Mouse (Mus musculus) A20 (cell line): Measurements from ENCODE around the gene Fam160b1.

Experiments
- DNase-seq: peaks from one replicate; pipeline ENCODE4 v3.0.0-alpha.2; 2011; ENCODE audit warnings: low read depth, low spot score

Gene Fam160b1

GRCm38 (mm10) chr19:57360341-57361130 is at the start of gene Fam160b1:
Gene Fam160b1, plus strand, starts transcription at chr19:57360680.
- DNase-seq, result peak; percentile 95

GRCm38 (mm10) chr19:57313226-57313625 is 47.3 kb upstream of the Fam160b1 start:
- no peak for DNase-seq

DNA sequence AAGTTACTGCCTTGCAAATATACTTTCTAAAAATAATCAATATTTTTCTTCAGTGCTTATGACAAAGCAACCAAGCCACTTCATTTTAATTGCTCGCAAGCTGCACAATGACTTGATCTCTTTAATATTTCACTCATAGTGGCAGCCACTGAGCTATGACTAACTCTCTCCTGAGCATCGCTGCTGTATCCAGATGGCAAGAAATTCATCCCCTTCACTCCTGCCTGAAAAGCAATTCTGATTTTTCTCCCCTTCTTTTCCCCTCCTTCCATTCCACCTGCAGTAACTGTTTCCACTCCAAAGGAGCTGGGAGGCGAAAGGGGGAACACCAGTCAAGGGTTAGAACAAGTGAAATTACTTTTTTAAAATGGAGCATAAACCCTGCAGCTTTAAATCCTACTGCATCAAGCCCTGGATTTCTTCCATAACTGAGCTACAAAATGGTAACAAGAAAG is 46.6 kb upstream of the Fam160b1 start:
- DNase-seq, result peak; percentile 24

- peak; percentile 26 for DNase-seq
Observed at GRCm38 (mm10) chr19:57314346-57315012, 46.0 kb upstream of the Fam160b1 start, which contains the start of gene Ablim1. Gene Ablim1, minus strand, starts transcription at chr19:57314919.

DNA sequence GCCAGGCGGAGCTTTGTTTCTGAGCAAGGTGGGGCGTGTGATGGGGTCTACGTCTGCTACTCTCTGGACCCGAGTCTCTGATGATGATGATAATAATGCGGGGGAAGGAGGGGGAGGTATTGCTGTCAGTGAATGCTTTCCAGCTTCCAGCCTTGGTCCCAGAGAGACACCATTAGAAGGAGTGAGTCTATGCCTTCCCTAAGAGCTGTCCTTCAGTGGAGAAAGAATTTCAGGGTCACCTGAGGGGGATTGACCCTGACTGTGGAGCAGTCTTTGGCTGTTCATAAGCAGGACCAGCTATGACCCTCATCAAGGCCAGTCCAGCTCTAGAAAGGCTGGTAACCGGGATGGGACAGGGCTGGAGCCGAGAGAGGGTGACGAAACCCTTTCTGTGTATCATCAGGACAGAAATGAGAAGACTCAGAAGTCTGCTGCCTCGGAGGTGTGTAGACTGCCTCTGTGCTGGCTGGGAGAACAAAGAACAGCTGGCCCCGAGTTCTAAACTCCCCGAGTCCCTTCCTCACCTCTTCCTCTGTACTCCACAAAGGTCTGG is 45.4 kb upstream of the Fam160b1 start:
- no peak for DNase-seq

DNA sequence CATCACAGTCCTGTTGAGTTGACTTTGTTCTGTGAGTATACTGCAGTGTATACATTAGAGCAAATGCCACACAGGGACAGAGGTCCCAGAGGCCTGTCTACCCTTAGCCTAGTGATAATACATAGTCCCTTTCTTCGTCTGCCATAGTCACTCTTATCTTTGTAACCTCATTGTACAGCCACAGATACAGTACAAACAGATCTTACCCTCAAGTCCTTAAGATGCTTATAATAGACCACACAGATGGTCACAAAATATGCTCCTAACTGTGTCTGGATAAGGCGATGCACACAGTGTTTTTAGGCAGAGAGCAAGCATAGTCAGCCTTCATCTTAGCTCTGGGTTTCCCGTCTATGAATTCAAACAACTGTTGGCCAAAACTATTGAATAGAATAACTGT is 43.9 kb upstream of the Fam160b1 start:
- no peak for DNase-seq

DNA sequence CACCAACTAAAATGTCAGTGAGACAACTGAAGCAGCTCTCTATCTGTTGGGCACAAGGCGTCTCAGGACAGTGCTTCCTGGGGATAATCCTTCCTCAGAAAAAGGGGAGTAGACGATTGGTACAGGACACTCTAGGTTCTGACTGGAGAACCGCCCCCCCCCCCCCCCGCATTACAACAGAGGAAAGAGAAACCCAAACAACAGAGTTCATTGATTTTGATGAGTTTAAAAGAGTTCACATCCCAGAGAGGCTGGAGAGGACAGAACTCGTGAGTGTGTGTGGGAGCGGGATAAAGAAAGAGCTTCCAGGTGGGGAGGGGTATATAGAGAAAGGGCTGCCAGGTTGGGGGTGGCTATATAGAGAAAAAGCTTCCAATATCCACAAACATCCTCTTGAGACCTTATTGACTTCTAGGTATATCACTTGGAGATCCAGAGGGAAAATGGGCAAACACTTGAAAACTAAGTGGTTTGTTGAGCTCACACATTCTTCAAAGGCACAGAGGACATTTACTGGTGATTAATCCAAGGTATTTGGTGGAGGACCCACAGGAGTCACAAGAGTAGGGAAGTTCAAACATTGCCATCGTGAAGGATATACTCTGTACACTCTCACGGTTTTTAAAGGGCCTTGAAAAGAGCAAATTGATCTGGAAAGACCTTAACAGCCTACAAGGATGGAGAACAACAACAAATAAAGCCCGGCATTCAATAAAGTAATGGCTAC is 39.7 kb upstream of the Fam160b1 start:
- no peak for DNase-seq

DNA sequence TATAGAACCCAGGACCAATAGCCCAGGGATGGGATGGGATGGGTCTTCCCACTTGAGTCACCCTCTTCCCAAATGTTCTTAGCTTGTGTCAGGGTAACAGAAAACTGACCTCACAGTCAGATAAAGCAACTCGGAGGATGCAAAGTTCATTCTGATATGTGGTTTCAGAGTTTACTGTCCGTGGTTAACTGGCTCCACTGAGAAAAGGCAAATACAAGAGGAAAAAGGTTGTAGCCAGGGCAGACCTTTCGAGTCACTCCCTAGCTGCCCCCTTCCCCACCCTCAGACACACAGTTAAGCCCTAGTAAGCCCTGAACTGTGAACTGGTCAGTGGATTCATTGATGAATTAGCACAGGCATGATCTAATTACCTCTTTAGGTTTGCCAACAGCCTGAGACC is 38.6 kb upstream of the Fam160b1 start:
- no peak for DNase-seq

GRCm38 (mm10) chr19:57322491-57322890 is 38.0 kb upstream of the Fam160b1 start:
- no peak for DNase-seq

- DNase-seq, result peak; percentile 34
Observed at GRCm38 (mm10) chr19:57323087-57323486, 37.4 kb upstream of the Fam160b1 start.

DNA sequence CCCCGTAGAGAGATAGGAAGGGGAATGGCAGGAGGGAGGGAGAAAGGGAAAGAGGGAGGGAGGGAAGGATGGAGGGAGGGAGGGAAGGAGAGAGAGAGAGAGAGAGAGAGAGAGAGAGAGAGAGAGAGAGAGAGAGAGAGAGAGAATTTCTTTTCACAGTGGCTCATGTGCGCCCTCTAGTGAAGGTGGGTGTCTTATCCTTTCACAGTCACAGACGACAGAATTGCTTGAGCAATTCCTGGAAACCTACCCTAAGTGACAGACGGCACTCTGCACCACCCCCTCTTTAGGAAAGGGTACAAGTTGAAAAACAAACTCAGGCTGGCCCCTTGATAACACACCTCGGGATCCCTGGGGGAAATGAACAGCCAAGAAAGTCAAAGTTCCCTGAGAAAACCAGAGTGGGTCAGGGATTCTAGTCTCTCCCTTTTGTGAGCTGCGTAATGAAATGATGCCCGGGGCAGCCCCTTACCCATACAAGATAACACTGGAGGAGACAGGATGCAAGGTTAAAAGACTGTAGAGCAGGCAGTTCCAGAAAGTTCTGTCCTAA is 34.7 kb upstream of the Fam160b1 start:
- DNase-seq, result peak; percentile 52

- DNase-seq, result no peak
Observed at GRCm38 (mm10) chr19:57327679-57328078, 32.8 kb upstream of the Fam160b1 start.

DNA sequence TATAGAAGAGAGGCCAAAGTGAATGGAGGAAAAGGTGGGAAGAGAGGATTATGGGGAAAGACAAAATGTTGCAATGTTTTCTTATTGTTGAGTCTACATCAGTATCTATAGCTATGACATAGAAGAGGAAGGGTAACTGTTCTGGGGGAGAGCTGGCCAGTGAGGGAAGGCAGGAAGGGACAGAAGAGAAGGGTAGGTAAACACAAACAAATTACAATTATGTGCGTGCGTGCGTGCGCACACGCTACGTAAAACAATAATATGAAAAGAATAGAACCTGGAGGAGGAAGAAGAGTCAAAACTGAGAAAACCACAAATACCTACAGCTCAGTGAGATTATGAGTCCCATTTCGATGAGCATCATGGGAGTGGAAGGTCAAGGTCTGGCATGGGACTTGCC is 32.2 kb upstream of the Fam160b1 start:
- DNase-seq, result no peak

DNA sequence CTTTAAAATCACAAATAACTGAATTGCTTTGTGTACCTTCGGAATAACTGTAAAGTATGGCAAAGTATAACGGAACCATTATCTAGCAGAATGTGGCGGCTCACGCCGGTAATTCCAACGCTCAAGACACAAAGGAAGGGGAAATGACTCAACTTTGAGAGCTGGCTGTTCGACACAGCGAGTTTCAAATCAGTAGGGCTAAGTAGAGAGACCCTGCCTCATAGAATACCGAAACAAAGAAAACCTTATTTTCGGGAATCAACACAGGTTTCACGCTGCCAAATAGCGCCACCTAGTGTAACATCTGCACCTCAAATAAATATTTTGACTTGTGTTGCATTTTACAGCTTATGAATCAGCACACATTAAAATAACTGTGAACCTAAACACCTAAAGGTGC is 31.7 kb upstream of the Fam160b1 start:
- peak; percentile 51 for DNase-seq

DNA sequence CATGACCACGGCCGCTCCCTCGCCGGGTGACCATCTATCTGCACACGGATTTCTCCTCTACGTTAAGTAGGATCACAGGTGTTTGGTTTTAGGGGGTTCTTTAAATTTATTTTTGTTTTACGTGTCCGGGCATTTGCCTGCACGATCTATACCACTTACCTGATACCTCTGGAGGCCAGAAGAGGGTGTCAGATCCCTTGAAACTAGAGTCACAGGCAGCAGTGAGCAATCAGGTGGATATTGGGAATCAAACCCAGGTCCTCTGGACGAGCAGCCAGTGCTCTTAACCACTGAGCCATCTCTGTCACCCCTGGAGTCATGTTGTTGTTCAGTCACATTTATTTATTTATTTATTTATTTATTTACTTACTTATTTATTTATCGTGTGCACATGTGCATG is 30.2 kb upstream of the Fam160b1 start:
- DNase-seq, result no peak

- no peak for DNase-seq
Observed at GRCm38 (mm10) chr19:57331237-57331636, 29.2 kb upstream of the Fam160b1 start.

DNA sequence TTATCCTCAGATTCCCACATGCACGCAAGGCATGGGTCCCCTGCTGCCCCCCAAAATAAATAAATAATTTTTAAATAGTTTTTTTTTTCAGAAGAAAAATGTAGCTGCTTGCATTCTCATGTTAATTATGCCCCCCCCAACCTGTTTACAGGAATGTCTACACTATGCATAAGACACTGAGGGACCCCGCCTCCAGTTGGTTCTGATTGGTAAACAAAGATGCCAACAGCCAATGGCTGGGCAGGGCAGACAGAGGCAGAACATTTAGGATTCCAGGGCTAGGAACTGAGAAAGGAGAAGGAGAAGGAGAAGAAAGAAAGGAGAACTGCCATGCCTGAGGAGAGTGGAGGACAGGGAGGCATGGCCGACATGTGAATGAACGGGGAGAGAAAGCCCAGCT is 27.1 kb upstream of the Fam160b1 start:
- DNase-seq, result no peak

DNA sequence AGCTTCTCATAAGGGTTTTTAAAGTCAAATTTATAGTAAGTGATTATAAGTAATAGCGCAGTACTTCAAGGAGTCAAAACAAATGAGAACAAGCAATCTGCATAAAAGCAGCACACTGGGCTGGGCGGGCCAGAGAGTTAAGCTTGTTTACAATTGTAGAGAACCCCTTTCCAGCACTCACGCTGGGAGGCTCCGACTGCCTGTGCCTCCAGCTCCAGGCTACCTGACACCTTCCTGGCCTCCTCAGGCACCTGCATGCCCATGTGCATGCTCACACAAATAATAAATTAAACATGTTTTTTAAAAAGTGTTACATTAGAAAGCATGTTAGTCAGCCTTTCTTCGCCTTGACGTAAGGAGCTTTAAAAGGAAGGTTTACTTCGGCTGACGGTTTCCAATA is 25.3 kb upstream of the Fam160b1 start:
- DNase-seq, result no peak

DNA sequence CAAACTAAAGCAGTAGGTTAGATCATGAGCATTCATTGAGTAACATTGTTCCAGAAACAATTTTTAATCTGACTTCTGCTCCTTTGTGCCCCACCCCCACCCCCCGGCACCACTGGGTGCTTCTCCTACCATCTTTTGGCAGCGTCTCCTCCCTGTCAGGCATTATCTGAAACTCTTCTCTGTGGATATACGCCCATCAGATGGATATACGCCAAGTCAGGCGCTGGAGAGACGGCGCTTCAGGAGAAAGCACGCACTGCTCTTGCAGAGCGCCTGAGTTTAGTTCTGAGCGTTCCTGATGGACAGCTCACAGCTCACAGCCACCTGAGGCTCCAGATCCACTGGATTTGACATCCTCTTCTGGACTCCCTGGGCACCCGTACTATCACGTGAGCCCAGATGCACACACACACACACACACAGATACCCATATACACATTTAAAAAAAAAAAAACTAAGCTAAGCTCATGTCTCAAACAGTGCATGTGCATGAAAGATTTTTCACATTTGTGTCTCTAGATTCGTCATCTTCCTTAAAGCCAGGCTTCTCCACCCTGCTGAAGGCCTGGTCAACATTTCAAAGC is 21.1 kb upstream of the Fam160b1 start:
- no peak for DNase-seq

DNA sequence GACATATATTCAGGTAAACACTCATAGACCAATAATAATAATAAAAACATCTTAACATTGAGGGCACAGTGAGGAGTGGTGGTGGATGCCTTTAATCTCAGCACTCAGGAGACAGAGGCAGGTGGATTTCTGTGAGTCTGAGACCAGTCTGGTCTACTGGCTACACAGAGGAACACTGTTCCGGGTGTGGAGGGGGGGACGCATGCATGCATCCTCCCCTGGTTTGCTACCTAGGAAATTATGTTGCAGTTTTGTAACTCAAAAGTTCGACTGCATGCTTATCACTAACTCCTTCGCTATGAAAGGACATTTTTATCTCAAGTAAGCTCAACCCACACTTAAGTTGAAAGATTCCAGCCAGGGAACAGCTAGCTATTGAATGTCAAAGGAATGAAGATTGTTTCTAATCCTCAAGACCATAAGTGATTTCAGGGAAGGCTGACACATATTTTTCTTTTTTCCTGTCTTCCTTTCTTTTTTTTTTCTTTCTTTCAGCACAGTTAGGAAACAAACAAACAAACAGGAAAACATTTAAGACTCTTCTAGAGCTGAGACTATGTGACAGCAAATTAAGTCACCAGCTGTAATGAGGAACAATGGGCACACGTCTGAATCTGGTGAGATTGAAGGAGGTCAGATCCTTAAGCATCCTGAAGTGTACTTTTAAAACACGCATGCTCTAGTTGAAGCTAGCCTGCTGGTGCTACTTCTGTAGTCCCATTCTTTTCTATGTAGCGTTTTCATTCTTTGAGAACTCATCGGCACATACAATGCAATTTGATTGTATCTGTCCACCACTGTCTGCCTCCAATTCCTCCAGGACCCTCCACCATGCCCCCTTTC is 19.4 kb upstream of the Fam160b1 start:
- DNase-seq, result no peak
